Mouse (Mus musculus) liver, adult 2 months (tissue): ENCODE data around the gene Msrb3. TPM values are rescaled to one million over a fixed set of nuclear protein-coding genes. Genes with fewer than 3 reads are reported as not detected.
A peak's percentile ranks its signal among the peaks of the same experiment; 100 is the strongest.

Experiments used
- DNase-seq: peaks from one replicate; pipeline ENCODE4 v3.0.0-alpha.2; 2011; ENCODE audit warnings: low read depth, low spot score; ENCODE audit errors: extremely low read depth
- H3K27ac ChIP-seq: fragments of 200-500 bp; replicated peaks from 2 replicates; pipeline ENCODE4 v1.5.1; 2012; ENCODE audit warnings: low read depth, mild to moderate bottlenecking, control low read depth, inconsistent platforms, low read length; ENCODE audit not compliant: insufficient read depth
- H3K27me3 ChIP-seq: fragments of 200-500 bp; 2 replicates; pipeline ENCODE4 v1.6.1; 2012; ENCODE audit warnings: mild to moderate bottlenecking, moderate library complexity, low read length, inconsistent platforms; ENCODE audit not compliant: control insufficient read depth, insufficient read depth
- H3K36me3 ChIP-seq: fragments of 200-500 bp; 2 replicates; pipeline ENCODE4 v1.6.1; 2012; ENCODE audit warnings: low read length, inconsistent platforms; ENCODE audit not compliant: control insufficient read depth, insufficient read depth
- H3K4me1 ChIP-seq: fragments of 200-500 bp; 2 replicates; pipeline ENCODE4 v1.6.1; 2011; ENCODE audit warnings: low read length; ENCODE audit not compliant: control insufficient read depth, insufficient read depth
- H3K4me3 ChIP-seq: fragments of 200-500 bp; 2 replicates; pipeline ENCODE4 v1.5.1; 2011; ENCODE audit warnings: low read depth, mild to moderate bottlenecking, control low read depth, low read length, moderate library complexity; ENCODE audit not compliant: insufficient read depth
- H3K79me2 ChIP-seq: fragments of 200-500 bp; 2 replicates; pipeline ENCODE4 v1.6.1; 2012; ENCODE audit warnings: inconsistent platforms, mild to moderate bottlenecking, low read length, moderate library complexity; ENCODE audit not compliant: control insufficient read depth, insufficient read depth
- H3K9ac ChIP-seq: fragments of 200-500 bp; 2 replicates; pipeline ENCODE4 v1.6.1; 2012; ENCODE audit warnings: low read depth, mild to moderate bottlenecking, control low read depth, inconsistent platforms, low read length
- CTCF ChIP-seq: fragments of 200-500 bp; IDR thresholded peaks from 2 replicates; pipeline ENCODE4 v1.5.1; 2011; ENCODE audit warnings: low read depth, low read length, control low read depth
- POLR2A ChIP-seq: fragments of 200-500 bp; IDR thresholded peaks from 2 replicates; pipeline ENCODE4 v1.6.1; 2011; ENCODE audit warnings: low read length, control low read depth; ENCODE audit not compliant: insufficient read depth; ENCODE audit errors: extremely low read depth
- WGBS: fragments of 180-500 bp; shearing (Covaris S2); methylation state at CpG from one replicate; pipeline ENCODE4 v1.1.7; 2018; 5-methylcytosine and 5-hydroxymethylcytosine counted together
- polyA plus RNA-seq: library from polyadenylated mRNA; depleted of rRNA; stranded (reverse); fragments of >200 nt; gene quantifications from 2 replicates; pipeline ENCODE4 v1.2.3, GENCODE M21; 2012
- total RNA-seq: library from RNA; depleted of rRNA; stranded (reverse); fragments of >200 nt; gene quantifications from 2 replicates; pipeline ENCODE4 v1.2.3, GENCODE M21; 2014

Gene Msrb3
- total and polyA plus RNA-seq, 2 experiments = 4.1 to 9.5 TPM

DNA sequence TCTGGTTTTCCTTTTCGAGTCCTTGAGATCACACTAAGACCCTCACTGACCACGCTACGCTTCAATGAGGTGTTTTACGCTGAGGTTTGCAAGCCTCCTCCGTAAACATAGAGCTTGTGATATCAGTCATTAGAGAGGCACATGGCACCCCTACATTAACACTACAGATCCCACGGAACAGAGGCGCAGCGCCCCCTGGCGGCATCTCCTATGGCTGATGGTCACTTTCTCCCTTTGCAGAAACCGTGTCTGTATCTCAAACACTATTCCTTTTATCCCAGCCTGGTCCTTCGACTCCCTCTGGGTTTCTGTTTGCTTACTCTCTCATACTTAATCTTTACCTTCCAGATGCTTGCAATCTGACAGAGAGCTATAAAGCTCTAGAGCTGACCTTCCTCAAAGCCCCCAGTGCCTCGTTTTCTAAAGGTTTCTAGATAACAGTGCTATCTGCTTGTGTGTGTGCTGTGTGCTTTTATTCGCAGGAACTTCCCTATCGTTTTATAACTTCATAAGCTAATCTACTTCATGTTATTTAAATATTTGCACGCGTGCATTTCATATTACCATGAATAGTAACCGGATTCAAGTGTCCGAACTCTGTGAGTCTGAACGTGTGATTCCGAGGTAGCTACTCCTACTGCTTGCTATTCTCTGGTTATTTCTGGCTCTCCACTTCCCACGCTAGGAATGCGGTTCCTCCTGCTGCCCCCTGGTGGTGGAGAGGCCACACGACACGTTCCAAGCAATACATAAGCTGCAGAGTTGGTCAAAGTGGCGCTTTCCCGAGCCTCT, 23.0 kb downstream of the Msrb3 start:
- H3K9ac ChIP-seq = no peak overlapping the region
- 26% methylated on average over 26 of the region's 26 CpGs for WGBS
- H3K4me3 ChIP-seq = no peak overlapping the region

DNA sequence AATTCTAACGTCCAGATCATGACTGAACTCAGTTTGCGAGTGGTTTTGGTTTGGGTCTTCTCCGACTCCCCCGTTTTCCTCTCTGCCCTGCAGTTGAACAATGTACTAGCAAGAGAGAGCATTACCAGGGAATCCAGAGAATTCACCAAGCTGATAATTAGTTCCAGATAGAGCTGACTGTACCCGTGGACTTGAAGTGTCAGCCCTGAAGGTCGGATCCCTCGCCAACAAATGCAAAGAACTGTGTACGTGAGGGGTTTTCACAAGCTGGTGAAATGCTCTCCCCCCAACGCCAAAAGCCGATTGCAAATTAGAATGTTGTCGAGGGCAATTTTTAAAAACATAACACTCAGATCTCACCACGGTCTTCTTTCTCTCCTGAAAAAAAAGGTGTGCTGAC, 24.6 kb downstream of the Msrb3 start:
- H3K36me3 ChIP-seq = no peaks in the 10 kb centered on the region
- no peak overlapping the region for H3K4me3 ChIP-seq
- H3K4me1 ChIP-seq = no peaks in the 10 kb centered on the region; the same call in 1 of the 2 replicates
- H3K9ac ChIP-seq = no peak overlapping the region
- 72% methylated on average over 12 of the region's 12 CpGs for WGBS
- no peaks in the 10 kb centered on the region for H3K27me3 ChIP-seq
- TF ChIP-seq CTCF (no peak), POLR2A (no peak)
- H3K79me2 ChIP-seq = peaks cover 5% of the 10 kb centered on the region; the same call in 1 of the 2 replicates
- no peak for DNase-seq
- no peak overlapping the region for H3K27ac ChIP-seq

More for the DNA sequence above, 23.0 kb downstream of the Msrb3 start:
- Histone ChIP-seq H3K27me3 (no peaks in the 10 kb centered on the region), H3K36me3 (no peaks in the 10 kb centered on the region), H3K27ac (no peak overlapping the region), H3K4me1 (no peaks in the 10 kb centered on the region; the same call in 1 of the 2 replicates), H3K79me2 (peaks cover 4% of the 10 kb centered on the region; the same call in 1 of the 2 replicates)
- peak; percentile 50 for DNase-seq
- no peak for TF ChIP-seq POLR2A
- TF ChIP-seq CTCF = peak; percentile 97

GRCm38 (mm10) chr10:120873646-120874201, 25.2 kb downstream of the Msrb3 start:
- WGBS = 39% methylated on average over 8 of the region's 8 CpGs
- Histone ChIP-seq H3K4me1 (no peaks in the 10 kb centered on the region; the same call in 1 of the 2 replicates), H3K27ac (no peak overlapping the region), H3K36me3 (no peaks in the 10 kb centered on the region), H3K9ac (no peak overlapping the region), H3K79me2 (0 out of 2 replicates have a peak, but pooled peaks cover 5% of the 10 kb centered on the region), H3K27me3 (no peaks in the 10 kb centered on the region), H3K4me3 (no peak overlapping the region)
- DNase-seq = no peak
- TF ChIP-seq POLR2A (no peak), CTCF (no peak)

- Histone ChIP-seq H3K4me1 (no peaks in the 10 kb centered on the region; the same call in 1 of the 2 replicates), H3K4me3 (no peak overlapping the region), H3K36me3 (no peaks in the 10 kb centered on the region), H3K27me3 (no peaks in the 10 kb centered on the region), H3K9ac (no peak overlapping the region), H3K79me2 (0 out of 2 replicates have a peak, but pooled peaks cover 2% of the 10 kb centered on the region), H3K27ac (no peak overlapping the region)
- no peak for DNase-seq
- no peak for TF ChIP-seq CTCF
- TF ChIP-seq POLR2A = no peak
- 27% methylated on average over 13 of the region's 13 CpGs for WGBS
Measured at GRCm38 (mm10) chr10:120872483-120872862, 26.4 kb downstream of the Msrb3 start.

DNA sequence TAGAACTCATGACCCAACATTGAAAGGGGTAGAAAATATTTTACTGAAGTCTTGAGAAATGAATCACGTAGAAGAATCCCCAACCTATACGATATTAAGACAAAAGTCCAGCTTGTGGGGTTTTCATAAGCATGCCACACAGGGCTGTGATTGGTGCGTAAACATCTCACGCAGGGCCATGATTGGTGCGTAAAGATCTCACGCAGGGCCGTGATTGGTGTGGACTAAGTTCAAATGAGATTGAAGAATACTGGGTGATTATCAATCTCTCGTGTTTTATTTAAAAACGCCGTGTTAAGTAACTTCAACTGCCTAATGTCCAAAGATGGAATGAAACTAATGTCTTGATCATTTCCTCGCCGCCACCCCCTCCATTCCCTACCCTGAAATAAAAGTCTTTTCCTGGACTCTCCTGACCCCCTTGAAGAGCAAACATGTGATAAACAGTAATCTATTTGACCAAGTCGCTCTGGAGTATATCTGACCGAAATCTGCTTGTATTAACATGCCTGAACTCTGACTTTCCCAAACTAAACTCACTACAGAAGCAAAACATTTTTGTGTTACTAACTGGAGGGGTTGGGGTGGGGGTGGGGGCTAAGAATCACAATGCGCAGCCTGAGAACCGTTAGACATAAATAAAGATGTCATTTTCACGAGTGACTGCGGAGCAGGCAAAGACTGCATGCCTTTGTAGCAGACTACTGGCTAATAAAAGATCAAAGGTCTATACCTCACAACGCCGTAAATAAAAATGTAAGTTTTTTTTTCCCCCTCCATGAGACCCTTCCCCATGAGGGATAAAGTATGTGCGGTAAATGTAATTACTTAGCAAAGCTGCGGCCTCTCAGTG, 27.0 kb downstream of the Msrb3 start:
- Histone ChIP-seq H3K4me3 (no peak overlapping the region), H3K9ac (no peak overlapping the region), H3K4me1 (no peaks in the 10 kb centered on the region; the same call in 1 of the 2 replicates), H3K27ac (no peak overlapping the region), H3K36me3 (no peaks in the 10 kb centered on the region), H3K27me3 (no peaks in the 10 kb centered on the region), H3K79me2 (0 out of 2 replicates have a peak, but pooled peaks cover 2% of the 10 kb centered on the region)
- TF ChIP-seq CTCF (no peak), POLR2A (no peak)
- 71% methylated on average over 22 of the region's 22 CpGs for WGBS
- no peak for DNase-seq
